Mouse (Mus musculus) limb, embryonic 15.5 days (tissue): ENCODE measurements around the gene Ccdc144b. TPM values are rescaled to one million over a fixed set of nuclear protein-coding genes. Genes with fewer than 3 reads are reported as not detected.

Experiments used
- ATAC-seq: fragments of 200-750 bp; cut with Nextera tagmentation; 2 replicates; pipeline ENCODE4 v1.8.0; 2017; ENCODE audit warnings: low read depth, moderate TSS enrichment; ENCODE audit not compliant: insufficient number of reproducible peaks, low FRiP score, low TSS enrichment
- H3K27ac ChIP-seq: fragments of 300-500 bp; sonication (generic); 2 replicates; pipeline ENCODE4 v1.5.1; 2015; ENCODE audit warnings: moderate library complexity, mild to moderate bottlenecking, inconsistent platforms
- H3K27me3 ChIP-seq: fragments of 300-500 bp; sonication (generic); 2 replicates; pipeline ENCODE4 v1.6.1; 2015; ENCODE audit warnings: inconsistent platforms
- H3K36me3 ChIP-seq: fragments of 300-500 bp; sonication (generic); 2 replicates; pipeline ENCODE4 v1.6.1; 2015; ENCODE audit warnings: inconsistent platforms
- H3K4me1 ChIP-seq: fragments of 300-500 bp; sonication (generic); 2 replicates; pipeline ENCODE4 v1.6.1; 2015; ENCODE audit warnings: inconsistent platforms
- H3K4me2 ChIP-seq: fragments of 300-500 bp; sonication (generic); 2 replicates; pipeline ENCODE4 v1.6.1; 2015; ENCODE audit warnings: mild to moderate bottlenecking, inconsistent platforms
- H3K4me3 ChIP-seq: fragments of 300-500 bp; sonication (generic); 2 replicates; pipeline ENCODE4 v1.5.1; 2015; ENCODE audit warnings: mild to moderate bottlenecking, inconsistent platforms
- H3K9ac ChIP-seq: fragments of 300-500 bp; sonication (generic); 2 replicates; pipeline ENCODE4 v1.6.1; 2015; ENCODE audit warnings: inconsistent platforms
- H3K9me3 ChIP-seq: fragments of 300-500 bp; sonication (generic); 2 replicates; pipeline ENCODE4 v1.6.1; 2016; ENCODE audit warnings: inconsistent platforms
- WGBS: fragments of 180-500 bp; shearing (Covaris S2); methylation state at CpG from one replicate; pipeline ENCODE4 v1.1.7; 2015; 5-methylcytosine and 5-hydroxymethylcytosine counted together
- polyA plus RNA-seq: library from polyadenylated mRNA; unstranded; fragments of >200 nt; fragmentation: Nextera tagmentation; extraction: Ambion mirVana; gene quantifications from 2 replicates; pipeline ENCODE4 v1.2.1, GENCODE M21; 2015

Gene Ccdc144b
- polyA plus RNA-seq, 1 experiment from 2014 or later = not detected

DNA sequence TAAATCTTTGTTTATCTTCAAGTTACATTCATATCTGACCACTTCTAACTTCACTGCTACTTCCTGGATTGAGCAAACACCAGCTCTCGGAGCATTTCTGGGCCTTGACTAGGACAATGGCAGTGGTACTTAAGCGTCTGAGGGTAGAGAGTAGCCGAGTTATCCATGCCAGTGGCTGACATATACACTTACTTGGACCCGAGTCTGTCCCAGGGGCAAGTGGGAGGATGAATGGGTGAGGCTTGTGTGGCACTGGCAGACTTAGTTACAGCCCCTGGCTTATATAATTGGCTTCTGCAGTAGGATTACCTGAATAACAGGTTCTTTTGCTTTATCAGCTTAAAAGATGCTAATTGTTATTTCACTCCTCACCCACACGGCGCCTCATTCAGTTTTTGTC is 14.4 kb upstream of the Ccdc144b start:
- no peaks in the 10 kb centered on the region for H3K9me3 ChIP-seq
- H3K27me3 ChIP-seq = 0 out of 2 replicates have a peak, but pooled peaks cover 12% of the 10 kb centered on the region
- no peak overlapping the region for H3K4me2 ChIP-seq
- H3K36me3 ChIP-seq = peaks cover 21% of the 10 kb centered on the region
- no peak overlapping the region for H3K4me3 ChIP-seq
- H3K27ac ChIP-seq = no peak overlapping the region
- peaks cover 12% of the 10 kb centered on the region for H3K4me1 ChIP-seq
- ATAC-seq = no peak
- WGBS = 83% methylated on average over 6 of the region's 6 CpGs
- H3K9ac ChIP-seq = no peak overlapping the region

DNA sequence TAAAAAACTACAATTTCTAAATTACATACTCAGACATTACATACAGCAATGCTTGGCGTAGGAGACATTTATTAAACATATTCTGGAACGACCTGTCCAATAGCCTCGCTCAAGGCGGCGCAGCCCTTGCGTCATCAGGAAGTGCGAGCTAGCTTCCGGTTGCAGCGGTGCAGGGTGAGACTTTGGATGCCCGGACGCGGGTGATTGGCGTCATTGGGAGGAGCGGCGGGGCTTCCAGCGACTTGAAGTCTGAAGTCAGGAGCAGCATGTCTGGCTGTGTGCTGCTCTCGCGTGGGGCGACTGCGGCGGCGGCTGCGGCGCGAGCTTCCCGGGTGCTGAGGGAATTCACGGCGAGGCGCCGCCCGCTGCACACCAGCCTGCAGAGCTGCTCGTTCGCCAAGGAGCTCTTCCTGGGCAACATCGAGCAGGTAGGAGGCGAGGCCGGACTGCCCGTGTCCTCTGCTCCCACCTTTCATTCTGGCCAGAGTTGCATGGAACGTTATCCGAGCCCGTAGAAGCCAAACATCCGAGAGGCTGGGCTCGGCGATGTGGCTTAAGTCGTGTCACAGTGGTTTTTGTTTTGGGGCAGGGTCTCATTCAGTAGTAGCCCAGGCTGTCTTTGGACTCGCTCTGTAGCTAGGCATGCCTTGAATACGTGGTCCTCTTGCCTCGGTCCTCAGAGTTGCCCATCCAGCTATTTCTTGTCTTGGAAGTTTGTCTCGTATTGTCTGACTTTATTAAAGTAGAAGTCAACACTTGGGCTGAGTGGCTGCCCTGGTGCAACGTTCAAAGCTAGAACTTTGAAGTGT is 12.7 kb upstream of the Ccdc144b start, which contains the start of gene Acad9:
Gene Acad9 (plus strand): TSS at position 137 of the 809 bp plus-strand sequence.
- no peaks in the 10 kb centered on the region for H3K9me3 ChIP-seq
- peak within 1 kb of the TSS; percentile 70 for H3K4me2 ChIP-seq
- H3K27ac ChIP-seq = peak within 1 kb of the TSS; percentile 88
- whole genome bisulfite sequencing = under 1% methylated on average over 49 of the region's 49 CpGs
- H3K9ac ChIP-seq = peak within 1 kb of the TSS; percentile 79
- H3K4me1 ChIP-seq = peaks cover 12% of the 10 kb centered on the region
- H3K4me3 ChIP-seq = peak within 1 kb of the TSS; percentile 85
- ATAC-seq = peak; percentile 90
- peaks cover 18% of the 10 kb centered on the region for H3K36me3 ChIP-seq
- H3K27me3 ChIP-seq = peaks cover 17% of the 10 kb centered on the region; the same call in 1 of the 2 replicates

DNA sequence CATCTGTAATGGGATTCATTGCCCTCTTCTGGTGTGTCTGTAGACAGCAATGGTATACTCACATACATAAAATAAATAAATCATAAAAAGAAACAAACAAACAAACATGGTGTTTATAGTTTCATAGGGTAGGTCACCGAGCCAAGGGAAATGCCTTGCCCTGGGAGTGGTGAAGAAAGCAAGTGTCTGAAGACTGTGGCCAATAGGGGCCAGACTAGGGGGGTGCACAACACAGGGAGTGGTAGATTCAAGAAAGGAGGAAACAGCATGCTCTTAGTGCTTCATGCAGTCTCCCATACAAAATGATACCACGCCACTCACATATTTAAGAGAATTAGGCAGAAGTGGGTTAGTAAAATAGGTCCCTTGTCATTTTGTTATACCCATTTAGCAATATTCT is 11.8 kb upstream of the Ccdc144b start:
- H3K27me3 ChIP-seq = peaks cover 18% of the 10 kb centered on the region; the same call in 1 of the 2 replicates

DNA sequence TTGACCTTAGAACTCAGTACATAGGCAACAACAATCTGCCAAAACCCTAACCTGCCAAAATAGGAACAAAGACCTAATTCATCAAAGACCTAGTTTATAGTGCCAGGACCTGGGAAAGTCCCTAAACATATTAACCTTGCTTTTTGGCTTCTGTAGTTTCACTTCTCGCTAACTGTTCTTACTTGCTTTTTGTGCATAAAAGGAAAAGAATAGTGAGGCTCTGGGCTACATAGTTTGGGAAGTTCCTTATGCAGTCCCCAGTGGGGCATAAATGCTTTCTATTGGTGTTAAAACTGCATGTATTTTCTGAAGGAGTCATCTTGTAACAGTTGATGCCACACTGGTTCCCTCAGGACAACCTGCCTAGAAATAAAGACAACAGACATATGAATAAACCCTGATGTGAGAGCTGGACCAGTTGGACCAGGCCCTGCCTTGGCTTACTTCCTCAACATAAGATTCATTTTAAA is 11.3 kb upstream of the Ccdc144b start:
- Histone ChIP-seq H3K9ac (no peak overlapping the region), H3K4me2 (no peak overlapping the region), H3K4me3 (no peak overlapping the region), H3K27ac (no peak overlapping the region), H3K27me3 (peaks cover 18% of the 10 kb centered on the region; the same call in 1 of the 2 replicates), H3K9me3 (no peaks in the 10 kb centered on the region), H3K4me1 (peaks cover 12% of the 10 kb centered on the region), H3K36me3 (peaks cover 4% of the 10 kb centered on the region; the same call in 1 of the 2 replicates)
- 90% methylated on average over 1 of the region's 1 CpGs for WGBS
- no peak for ATAC-seq

More for the DNA sequence above, 11.8 kb upstream of the Ccdc144b start:
- ATAC-seq = no peak
- Histone ChIP-seq H3K9me3 (no peaks in the 10 kb centered on the region), H3K4me3 (peak overlapping the region; percentile 85), H3K36me3 (peaks cover 9% of the 10 kb centered on the region), H3K27ac (no peak overlapping the region), H3K4me1 (peaks cover 12% of the 10 kb centered on the region), H3K4me2 (peak overlapping the region; percentile 70), H3K9ac (no peak overlapping the region)
- 93% methylated on average over 2 of the region's 2 CpGs for WGBS

DNA sequence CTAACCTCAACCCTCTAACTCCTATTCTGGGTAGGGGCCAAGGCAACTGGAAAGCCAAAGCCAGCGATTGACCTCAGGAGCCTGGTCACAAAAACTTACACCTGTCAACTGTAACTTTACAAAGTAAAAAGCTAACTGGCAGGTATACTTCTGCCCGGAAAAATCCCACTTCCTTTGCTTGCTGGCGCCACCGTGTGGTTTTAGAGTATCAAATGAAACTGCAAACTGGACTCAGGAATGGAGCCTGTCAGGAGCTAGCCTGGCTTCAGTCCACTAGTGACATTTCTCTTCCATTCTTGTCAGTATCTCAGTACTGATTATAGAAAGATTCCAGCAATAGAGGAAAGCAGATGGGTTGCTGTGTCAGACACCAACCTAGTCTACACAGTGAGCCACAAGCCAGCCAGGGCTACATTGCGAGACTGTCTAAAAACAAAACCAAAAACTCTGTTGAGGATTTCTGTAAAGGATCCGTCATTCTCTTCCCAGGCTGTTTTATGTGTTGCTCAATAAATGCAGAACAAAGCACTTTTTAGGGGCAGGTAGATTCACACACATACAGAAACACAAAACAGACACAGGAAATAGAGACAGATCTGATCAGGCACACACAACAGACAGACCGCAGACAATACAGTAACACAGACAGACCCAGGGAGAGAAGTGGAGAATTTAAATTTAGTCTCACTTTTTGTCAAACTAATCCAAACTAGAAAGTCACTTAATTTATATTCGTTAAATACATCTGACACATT is 6.9 kb upstream of the Ccdc144b start:
- Histone ChIP-seq H3K9ac (no peak overlapping the region), H3K4me3 (no peak overlapping the region), H3K4me1 (no peaks in the 10 kb centered on the region), H3K9me3 (no peaks in the 10 kb centered on the region), H3K27ac (no peak overlapping the region), H3K27me3 (peaks cover 18% of the 10 kb centered on the region; the same call in 1 of the 2 replicates), H3K4me2 (no peak overlapping the region), H3K36me3 (no peaks in the 10 kb centered on the region)
- ATAC-seq = no peak
- 34% methylated on average over 8 of the region's 8 CpGs for WGBS

DNA sequence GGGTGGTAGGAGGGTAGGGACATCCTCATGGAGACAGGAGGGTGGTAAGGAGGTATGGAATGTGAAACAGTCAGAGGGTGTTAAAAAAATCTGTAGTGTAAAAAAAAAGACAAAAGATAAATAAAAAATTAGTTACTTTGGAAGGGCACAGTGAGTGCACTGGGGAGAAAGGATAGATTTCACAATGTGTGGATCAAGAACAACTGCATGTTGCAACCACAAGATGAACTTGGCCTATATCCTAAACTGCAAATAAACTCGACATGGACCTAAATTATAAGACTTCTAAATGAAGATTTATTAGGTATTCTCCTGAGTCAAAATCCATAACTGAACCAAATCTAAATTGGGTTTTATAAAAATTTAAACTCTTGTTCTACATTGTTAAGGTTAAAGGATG is 4.2 kb downstream of the Ccdc144b start:
- H3K4me1 ChIP-seq = no peaks in the 10 kb centered on the region
- H3K27ac ChIP-seq = no peak overlapping the region
- no peak overlapping the region for H3K9ac ChIP-seq
- no peak for ATAC-seq
- H3K4me2 ChIP-seq = no peak overlapping the region
- H3K9me3 ChIP-seq = no peaks in the 10 kb centered on the region
- H3K36me3 ChIP-seq = no peaks in the 10 kb centered on the region
- H3K27me3 ChIP-seq = no peaks in the 10 kb centered on the region
- no peak overlapping the region for H3K4me3 ChIP-seq
- 61% methylated on average over 1 of the region's 1 CpGs for WGBS

DNA sequence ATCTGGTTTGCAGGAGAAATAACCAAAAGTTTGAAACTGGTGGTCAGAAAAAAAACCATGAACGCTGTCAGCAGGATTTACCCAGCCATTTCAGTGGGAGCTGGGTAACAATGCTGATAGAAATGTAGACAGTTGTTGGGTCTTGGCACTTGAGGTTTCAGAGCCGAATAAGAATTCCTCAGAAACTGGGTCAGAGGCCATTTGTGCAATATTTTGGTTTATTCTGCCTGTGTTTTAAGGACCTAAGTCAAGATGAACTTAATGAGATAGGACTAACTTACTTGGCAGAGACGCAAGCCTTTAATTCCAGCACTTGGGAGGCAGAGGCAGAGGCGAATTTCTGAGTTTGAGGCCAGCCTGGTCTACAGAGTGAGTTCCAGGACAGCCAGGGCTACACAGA is 8.3 kb downstream of the Ccdc144b start:
- Histone ChIP-seq H3K27me3 (no peaks in the 10 kb centered on the region), H3K4me3 (no peak overlapping the region), H3K4me2 (no peak overlapping the region), H3K36me3 (no peaks in the 10 kb centered on the region), H3K9me3 (no peaks in the 10 kb centered on the region), H3K27ac (no peak overlapping the region), H3K4me1 (no peaks in the 10 kb centered on the region), H3K9ac (no peak overlapping the region)
- ATAC-seq = no peak
- WGBS = 75% methylated on average over 4 of the region's 4 CpGs

DNA sequence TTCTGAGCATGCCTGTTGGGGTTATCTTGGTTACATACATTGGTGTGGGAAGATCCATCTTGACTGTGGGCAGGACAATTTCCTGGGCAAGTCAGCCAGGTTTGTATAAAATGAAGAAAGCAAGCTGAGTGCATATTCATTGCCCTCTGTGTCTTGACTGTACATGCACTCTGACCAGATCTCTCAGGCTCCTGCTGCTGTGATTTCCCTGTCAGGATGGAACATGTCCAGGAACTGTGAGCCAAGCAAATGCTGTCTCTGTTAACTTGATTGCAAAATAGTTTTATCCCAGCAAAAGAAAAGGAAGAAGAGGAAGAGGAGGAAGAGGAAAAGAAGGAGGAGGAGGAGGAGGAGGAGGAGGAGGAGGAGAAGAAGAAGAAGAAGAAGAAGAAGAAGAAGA is 8.8 kb downstream of the Ccdc144b start:
- H3K9me3 ChIP-seq = no peaks in the 10 kb centered on the region
- no peaks in the 10 kb centered on the region for H3K4me1 ChIP-seq
- H3K4me3 ChIP-seq = no peak overlapping the region
- H3K9ac ChIP-seq = no peak overlapping the region
- H3K27ac ChIP-seq = no peak overlapping the region
- H3K4me2 ChIP-seq = no peak overlapping the region
- H3K27me3 ChIP-seq = no peaks in the 10 kb centered on the region
- no peaks in the 10 kb centered on the region for H3K36me3 ChIP-seq
- ATAC-seq = no peak

DNA sequence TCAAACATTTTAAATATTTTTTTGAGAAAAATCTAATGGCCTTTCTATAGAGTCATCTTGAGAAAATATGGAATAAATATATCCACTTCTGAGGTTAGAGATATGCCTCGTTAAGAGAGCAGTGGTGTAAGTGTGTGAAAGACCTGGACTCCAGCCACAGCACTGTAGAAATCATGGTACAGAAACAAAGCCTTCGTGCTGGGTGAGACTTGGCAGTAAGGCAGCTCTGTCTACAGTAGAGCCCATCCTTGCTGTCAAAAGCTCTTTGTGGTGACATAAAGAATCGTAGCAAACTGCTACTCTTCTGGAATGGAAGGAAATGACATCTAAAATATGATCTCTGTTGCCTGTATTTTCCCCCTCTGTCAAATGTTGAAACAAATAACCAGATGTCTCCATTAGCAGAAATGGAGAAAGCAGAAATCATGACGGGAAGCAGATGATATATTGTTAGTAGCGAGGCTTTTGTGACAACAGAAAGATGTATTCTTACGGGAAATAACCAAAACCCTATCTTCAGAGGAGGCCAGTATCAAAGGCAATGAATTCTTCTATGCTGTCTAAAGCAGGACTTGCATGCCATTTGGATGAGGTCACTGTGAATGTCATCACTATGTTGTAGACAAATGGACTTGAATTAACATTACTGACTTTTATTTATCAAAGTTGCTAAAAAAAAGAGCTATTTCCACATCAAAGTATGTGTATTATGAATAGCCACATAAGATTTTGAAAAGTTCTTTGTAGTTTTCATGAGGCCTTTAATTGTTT is 21.4 kb downstream of the Ccdc144b start:
- H3K36me3 ChIP-seq = no peaks in the 10 kb centered on the region
- H3K4me2 ChIP-seq = no peak overlapping the region
- H3K4me1 ChIP-seq = no peaks in the 10 kb centered on the region
- H3K27ac ChIP-seq = no peak overlapping the region
- 59% methylated on average over 6 of the region's 6 CpGs for WGBS
- no peak for ATAC-seq
- H3K9me3 ChIP-seq = no peaks in the 10 kb centered on the region
- H3K27me3 ChIP-seq = no peaks in the 10 kb centered on the region
- H3K4me3 ChIP-seq = no peak overlapping the region
- H3K9ac ChIP-seq = no peak overlapping the region

DNA sequence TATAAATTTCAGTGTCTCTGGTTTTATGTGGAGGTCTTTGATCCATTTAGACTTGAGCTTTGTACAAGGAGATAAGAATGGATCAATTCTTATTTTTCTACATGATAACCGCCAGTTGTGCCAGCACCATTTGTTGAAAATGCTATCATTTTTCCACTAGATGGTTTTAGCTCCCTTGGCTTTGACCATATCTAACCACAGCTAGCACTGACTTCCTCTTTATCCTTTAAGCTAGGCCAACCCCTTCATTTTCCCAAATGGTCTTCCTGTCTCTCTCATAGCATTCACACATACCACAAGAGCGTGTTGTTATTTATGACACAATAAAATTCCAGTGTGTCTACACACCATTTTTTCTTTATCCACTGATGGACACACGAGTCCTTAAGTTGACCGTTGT is 23.4 kb downstream of the Ccdc144b start:
- Histone ChIP-seq H3K4me2 (no peak overlapping the region), H3K4me1 (no peaks in the 10 kb centered on the region), H3K9ac (no peak overlapping the region), H3K27me3 (no peaks in the 10 kb centered on the region), H3K36me3 (no peaks in the 10 kb centered on the region), H3K9me3 (no peaks in the 10 kb centered on the region), H3K4me3 (no peak overlapping the region), H3K27ac (no peak overlapping the region)
- no peak for ATAC-seq
- 84% methylated on average over 4 of the region's 4 CpGs for WGBS

DNA sequence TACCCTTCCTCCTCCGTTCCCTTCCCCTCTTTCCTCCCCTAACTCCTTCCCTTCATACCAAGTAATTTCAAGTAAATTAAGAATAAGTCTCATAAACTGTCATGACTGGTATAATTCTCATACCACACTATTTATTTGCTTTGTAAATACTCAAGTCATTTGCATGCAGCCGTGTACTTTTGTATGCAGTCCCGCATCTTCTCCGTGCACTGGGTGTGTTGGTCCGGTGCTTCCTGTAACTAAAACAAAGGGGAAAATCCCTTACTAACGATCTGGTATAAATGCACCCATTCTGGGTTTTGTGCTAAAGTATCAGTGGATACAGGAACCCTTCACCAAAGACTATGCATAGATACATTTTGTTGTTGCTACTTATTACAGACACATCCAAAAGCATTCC is 27.6 kb downstream of the Ccdc144b start:
- no peak for ATAC-seq

More for the DNA sequence above, 27.6 kb downstream of the Ccdc144b start:
- no peak overlapping the region for H3K27ac ChIP-seq
- no peaks in the 10 kb centered on the region for H3K9me3 ChIP-seq
- H3K4me1 ChIP-seq = no peaks in the 10 kb centered on the region
- no peak overlapping the region for H3K4me2 ChIP-seq
- H3K36me3 ChIP-seq = no peaks in the 10 kb centered on the region
- no peaks in the 10 kb centered on the region for H3K27me3 ChIP-seq
- H3K4me3 ChIP-seq = no peak overlapping the region
- 80% methylated on average over 6 of the region's 6 CpGs for WGBS
- no peak overlapping the region for H3K9ac ChIP-seq
